Mouse (Mus musculus) heart, postnatal 36 days (tissue): ENCODE data around the gene Cpm. TPM values are rescaled to one million over a fixed set of nuclear protein-coding genes. Genes with fewer than 3 reads are reported as not detected.

Source experiments
- DNase-seq, 2 experiments: peaks; one replicate each; pipeline ENCODE4 v3.0.0; 2021 to 2022
- intact Hi-C: fragments of 180-260 bp; cut with DNase I; formaldehyde crosslinking; loops from one replicate; pipeline ENCODE4 v1.15.1; 2025
- total RNA-seq, 2 experiments: library from RNA; stranded (reverse); gene quantifications; 2 replicates each; pipeline ENCODE4 v1.2.3; 2021

Cpm gene
- total RNA-seq, 2 experiments from 2014 or later = 3.7 to 3.9 TPM

DNA sequence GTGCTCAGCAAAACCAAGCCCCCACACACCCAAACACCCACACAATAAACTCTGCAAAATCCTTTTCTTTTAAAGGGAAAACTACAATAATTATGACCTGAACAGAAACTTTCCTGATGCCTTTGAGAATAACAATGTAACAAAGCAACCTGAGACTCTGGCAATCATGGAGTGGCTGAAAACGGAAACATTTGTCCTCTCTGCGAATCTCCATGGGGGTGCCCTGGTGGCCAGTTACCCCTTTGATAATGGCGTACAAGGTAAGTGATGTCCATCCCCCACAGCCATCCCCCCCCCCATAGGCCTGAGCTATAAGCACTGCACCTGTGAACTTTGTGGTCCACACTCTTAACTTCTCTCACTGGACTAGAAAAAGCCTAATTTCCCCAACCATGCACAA lies 40.8 kb downstream of the Cpm start:
- DNase-seq = no peak
- intact Hi-C loops = no loop called here

DNA sequence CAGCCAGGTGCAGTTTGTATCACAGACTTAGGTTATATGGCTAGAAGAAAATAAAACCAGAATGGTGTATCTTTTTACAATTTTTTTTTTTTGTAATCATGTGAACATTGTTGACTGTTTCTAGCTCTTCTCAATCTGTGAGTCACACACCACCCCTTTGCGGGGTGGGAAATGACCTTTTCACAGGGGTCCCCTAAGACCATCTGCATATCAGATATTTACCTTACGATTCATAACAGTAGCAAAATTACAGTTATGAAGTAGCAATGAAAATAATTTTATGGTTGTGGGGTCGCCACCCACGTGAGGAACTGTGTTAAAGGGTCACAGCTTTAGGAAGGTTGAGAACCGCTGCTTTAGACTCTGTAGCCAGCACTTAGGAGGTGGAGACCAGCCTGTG lies 41.5 kb downstream of the Cpm start:
- intact Hi-C loops = no loop called here
- DNase-seq = no peak

DNA sequence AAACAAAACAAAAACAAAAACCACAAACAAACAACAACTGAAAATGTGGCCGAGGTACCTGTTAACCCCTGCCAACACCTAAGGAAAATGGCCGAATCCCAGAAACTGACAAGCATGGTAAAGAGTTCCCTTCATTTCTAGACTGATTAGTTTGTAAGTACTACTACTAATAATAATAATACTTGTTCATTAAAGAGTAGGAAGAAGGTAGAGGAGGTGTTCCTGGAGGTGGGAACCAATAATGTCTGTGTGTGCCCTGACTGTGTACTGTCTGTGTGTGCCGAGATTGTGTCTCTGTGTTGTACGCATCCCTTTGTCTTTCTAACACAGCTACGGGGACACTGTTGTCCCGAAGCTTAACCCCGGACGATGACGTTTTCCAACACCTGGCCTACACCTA lies 42.0 kb downstream of the Cpm start:
- no peak for DNase-seq
- intact Hi-C loops = no loop called here

DNA sequence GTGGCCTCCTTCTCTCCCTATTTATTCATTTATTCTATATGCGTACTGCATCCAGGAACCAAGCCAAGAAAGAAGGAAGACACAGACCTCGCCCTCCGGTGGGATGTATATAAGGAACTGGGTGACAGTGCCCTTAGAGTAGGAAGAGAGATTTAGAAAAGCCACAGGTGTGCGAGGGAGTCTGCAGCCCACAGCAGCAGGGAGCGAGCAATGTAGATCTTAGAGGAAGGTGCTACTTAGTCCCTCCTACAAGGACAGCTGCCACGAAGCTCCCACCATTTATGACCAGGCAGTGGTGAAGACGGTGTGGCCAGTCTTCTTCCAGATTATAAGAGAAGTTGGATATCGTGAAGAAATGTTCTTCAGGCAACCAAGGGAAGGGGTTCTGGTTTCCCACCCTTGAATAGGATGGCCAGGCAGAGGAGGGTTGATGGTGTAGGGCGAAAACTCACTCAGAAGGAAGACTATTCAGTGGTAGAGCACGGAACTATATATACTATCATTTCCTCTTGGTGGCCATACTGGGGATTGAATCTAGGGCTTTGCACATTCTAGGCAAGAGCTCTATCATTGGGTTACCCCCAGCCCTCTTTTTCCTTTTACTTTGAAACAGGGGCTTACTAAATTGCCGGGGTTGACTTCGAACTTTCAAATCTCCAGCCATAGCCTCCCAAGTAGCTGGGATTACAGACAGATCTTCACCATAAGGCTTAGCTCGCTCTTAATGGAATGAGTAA lies 42.8 kb downstream of the Cpm start:
- intact Hi-C loops = no loop called here
- no peak for DNase-seq

DNA sequence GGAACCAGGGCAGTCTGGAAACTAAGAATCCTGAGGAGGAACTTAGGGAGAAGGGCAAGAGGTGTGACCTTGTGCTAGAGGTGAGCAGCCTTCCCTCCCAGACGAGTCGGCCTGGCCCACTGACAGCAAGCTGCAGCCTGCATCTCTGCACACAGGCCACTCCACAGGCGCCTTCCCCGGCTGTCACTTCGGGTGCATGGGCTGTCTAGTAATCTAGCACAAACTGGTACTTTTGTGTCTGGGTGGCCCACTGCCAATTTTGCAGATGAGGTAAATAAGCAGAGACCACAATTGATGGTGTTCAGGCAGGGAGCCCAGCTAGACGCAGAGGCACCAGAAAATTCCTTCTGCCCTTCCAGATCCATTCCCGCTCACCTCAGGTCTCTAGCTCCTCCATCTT lies 43.4 kb downstream of the Cpm start:
- no peak for DNase-seq
- intact Hi-C loops = no loop called here

DNA sequence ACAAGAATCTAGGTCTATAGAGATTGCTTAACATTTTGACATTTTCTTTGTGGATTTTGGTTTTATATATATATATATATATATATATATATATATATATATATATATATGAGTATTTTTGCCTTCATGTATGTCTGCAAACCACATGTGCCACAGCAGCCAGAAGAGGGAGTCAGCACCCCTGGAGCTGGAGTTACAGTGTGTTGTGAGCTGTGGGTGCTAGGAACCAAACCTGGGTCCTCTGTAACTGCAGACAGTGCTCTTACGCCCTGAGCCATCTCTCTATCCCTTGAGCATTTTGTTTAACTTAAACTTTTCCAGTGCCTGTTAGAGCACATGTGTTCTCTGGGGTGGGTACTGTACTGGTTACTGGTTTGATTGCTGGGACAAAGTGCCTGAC lies 44.6 kb downstream of the Cpm start:
- intact Hi-C loops = no loop called here
- DNase-seq = no peak

DNA sequence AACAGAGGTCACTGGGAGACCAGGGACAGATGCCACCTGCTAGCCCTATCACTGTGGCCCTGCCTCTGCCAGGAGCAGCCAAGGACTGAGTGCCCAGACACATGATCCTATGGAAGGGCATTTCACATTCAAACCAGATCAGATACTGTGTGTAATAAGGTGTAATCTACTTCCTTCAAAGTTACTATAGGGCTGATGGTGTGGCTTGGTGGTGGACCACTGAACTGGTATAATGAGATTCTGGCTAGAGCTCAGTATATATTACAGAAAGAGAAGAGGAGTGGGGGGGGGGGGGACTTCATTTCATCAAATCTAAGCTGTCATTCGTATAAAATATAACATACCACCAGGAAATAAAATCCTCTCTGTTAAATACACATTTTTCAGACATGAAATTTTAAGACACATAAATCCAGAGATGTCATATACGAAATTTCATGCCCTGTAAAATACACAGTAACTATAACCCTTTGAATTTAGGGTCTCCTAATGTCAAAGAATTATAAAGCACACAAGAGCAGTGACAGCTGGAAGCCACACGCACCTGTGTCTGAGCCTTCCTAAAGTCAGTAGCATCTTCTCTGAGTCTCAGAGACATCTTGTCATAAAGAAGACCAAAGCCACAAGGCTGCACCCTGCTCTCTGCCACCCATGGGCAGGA lies 45.2 kb downstream of the Cpm start:
- intact Hi-C loops = loop anchor here (5.0 kb wide), 2 partner anchors 47 to 312 kb away; partner anchors contain the start of gene Cpm
- DNase-seq = no peak

DNA sequence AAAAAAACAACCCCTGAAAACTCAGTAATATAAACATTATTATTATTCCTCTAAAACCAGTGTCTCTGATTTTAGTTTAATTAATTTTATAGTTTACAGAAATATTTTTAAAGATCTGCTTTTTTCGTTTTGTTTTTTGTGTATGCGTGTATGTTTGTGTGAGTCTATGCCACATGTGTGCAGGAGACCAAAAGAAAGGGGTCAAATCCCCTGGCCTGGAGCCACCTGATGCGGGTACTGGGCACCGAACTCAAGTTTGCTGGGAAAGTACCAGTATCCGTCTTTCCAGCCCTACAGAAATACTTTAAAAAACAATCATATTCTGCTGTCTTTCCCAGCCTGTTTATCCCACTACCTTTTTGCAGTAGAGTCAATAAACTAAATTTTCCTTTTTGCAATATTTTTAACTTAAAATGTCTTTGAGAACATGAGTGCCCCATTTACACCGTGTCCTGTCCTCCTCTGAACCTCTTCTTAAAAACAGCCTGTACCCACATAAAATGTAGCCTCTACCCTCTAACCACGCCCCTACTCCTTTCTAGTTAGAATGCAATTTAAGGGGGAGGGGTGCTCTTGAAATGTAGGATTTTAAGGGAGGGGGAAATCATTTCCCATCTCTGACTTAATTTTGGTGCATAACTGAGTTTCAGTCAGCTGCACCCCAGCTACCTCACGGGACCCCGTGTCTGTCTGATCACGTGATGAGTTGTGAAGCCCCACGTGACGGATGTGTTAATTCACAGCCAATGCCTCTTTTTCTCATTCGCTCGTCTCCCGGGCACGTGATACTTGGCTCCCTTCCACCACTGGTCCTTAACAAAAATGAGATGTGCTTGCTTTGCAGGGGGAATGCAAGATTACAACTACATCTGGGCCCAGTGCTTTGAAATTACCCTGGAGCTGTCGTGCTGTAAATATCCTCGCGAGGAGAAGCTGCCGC lies 46.1 kb downstream of the Cpm start:
- DNase-seq = peak; percentile 42 to 45
- intact Hi-C loops = loop anchor here (5.0 kb wide), 2 partner anchors 48 to 313 kb away; partner anchors contain the start of gene Cpm

DNA sequence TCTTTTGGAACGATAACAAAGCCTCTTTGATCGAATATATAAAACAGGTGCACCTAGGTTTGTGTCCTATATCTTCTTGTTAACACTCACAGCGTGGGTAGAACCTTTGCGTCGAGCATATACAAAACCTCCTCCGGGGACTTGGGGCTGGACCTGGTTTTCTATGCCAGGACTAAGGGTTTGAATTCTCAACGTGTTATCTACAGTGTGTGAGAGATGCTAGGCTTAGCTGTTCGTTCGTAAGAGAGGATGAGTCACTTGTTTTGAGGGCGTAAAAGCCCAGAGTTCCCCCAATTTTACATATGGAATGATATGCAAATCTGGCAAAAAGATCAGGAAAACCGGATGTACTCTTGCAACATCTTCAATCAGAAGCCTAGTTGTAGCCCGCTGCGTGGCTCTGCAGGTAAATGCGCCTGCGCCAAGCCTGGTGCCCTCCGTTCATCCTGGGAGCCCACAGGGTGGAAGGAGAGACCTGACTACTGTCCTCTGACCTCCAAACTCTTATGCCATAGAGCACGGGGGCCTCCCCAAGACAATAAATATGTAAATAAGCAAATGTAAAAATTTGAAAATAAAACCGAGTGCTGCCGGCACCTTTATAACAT lies 46.8 kb downstream of the Cpm start:
- intact Hi-C loops = loop anchor here (5.0 kb wide), 2 partner anchors 49 to 314 kb away; partner anchors contain the start of gene Cpm
- DNase-seq = peak in 1 of 2 experiments; percentile 11

DNA sequence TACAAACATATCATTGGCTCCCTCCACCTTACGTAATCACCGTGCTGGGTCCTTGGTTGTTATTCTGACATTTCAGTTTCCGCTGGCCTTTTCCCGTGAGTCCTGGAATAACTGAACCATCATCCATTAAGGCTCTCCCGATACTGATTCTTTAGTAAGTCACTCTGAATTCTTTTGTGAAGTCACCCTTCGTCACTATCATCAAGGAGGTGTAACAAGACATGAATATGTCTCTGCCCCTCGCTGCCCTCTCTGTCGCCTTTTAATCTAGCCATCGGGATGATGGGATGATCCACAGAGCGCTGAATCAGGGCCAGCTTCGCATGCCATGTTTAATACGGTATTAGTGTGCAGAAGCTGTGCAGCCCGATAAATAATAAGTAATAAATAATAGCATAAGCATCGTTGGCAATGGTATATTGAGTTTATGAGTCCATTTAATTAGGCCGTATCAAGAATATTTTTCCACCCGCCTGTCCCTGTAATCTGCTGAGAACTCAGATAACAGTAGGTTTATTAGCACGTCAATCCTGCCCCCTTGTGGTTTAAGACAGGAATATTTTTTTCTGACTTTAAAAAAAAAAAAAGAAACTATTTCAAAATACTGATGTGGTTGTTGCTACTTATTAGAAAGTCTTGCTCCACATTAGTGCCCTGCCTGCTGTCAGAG lies 47.5 kb downstream of the Cpm start:
- DNase-seq = peak; percentile 19 to 35
- intact Hi-C loops = loop anchor here (1.0 to 5.0 kb wide), 4 partner anchors 49 to 314 kb away; partner anchors contain the start of gene Cpm

DNA sequence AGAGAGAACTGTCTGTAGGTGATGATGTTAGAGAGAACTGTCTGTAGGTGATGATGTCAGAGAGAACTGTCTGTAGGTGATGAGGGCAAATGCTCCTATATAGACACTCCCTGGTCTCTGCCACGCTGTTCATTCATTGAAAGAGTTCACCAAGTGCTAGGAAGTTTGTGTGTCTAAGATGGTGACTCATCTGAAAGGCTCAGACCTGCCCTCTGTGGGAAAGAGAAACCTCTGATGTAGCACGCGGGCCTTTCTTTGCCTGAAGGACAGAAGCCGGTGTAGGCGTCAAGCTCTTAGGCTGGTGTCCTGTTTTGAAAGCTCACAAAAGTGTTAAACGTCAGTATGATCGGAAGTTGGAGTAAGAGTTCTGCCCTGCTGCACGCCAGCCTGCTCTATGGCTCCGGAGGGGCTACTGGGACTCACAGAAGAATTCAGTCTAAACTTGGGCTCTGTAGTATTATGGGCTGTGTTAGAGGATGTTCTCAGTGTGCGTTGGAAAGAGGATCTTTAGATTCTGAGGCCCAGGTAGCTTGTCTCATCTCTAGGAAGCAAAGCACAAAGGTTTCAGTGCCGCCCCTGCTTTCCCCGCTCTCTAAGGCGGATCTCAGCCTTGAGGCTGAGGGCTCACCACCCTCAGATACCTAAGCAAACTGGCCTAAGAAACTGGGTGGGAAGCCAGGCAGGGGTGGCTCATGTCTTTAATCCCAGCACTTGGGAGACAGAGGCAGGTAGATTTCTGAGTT lies 48.4 kb downstream of the Cpm start:
- intact Hi-C loops = loop anchor here (1.0 to 5.0 kb wide), 4 partner anchors 50 to 315 kb away; partner anchors contain the start of gene Cpm
- DNase-seq = no peak

DNA sequence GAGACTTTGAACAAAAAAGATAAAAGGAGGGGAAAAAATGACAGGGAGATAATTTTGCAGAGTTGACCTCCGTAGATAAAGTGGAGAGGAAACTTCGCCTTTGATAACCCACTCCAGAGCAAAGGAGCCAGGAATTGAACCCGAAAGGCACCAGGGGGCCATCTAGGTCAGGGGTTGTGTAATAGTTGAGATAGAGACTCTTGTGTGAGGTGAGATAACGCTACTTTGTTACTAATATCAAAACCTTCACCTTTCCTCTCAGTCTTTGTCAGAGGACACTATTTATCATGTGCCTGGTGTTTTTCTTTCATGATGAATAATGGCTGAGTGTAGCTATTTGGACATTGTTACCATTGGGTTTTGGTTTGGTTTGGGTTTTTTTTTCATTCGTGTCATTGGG lies 49.1 kb downstream of the Cpm start:
- intact Hi-C loops = loop anchor here (5.0 kb wide), 2 partner anchors 51 to 316 kb away; partner anchors contain the start of gene Cpm
- DNase-seq = no peak

DNA sequence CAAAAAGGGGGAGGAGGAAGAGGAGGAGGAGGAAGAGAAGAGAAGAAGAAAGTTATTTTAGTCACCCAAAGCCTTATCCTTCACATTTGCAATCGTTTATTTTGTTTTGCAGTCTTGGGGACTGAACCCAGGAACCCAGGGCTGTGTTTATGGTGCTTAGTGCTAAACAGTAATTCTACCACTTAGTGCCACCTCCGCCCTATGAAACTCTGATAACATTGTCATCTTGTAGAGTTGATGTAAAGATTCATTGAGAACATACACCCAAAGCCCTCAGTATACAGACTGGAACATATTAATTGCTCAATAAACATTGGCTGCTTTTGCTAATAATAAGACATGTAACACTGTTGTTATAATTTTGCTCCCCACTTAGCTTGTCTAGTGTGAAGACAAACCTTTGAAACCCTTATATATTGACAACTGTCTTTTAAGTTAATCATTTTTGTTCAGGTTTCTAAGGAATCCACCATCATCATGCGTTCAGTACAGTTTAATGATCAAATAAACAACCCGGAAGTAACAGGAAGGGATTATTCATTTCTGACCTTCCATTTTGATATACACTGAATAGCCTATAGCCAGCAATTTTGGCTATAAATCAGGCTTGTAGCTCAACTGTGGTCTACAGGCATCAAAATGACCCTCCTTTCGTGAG lies 49.9 kb downstream of the Cpm start:
- DNase-seq = no peak
- intact Hi-C loops = loop anchor here (5.0 kb wide), 2 partner anchors 52 to 317 kb away; partner anchors contain the start of gene Cpm

DNA sequence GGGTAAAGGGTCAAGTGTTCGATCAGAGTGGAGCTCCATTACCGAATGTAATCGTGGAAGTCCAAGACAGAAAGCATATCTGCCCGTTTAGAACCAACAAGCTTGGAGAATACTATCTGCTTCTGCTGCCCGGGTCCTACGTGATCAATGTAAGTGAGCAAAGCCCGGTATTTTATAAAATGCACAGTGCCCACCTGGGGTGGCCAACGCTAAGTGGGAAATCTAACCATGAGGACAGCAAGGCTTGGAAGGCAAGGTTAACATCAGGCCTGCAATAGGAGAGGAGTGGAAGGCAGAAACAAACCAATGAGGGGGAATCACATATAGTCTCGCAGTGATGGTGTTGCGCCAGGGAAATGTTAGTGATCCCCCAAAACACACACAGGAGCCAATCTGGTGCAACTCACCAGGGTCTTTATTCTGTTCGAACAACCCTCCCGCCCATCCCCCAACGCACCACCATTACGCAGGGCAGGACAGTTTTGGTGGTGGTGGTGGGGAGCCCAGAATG lies 50.7 kb downstream of the Cpm start:
- intact Hi-C loops = loop anchor here (5.0 kb wide), 2 partner anchors 53 to 318 kb away; partner anchors contain the start of gene Cpm
- DNase-seq = no peak

DNA sequence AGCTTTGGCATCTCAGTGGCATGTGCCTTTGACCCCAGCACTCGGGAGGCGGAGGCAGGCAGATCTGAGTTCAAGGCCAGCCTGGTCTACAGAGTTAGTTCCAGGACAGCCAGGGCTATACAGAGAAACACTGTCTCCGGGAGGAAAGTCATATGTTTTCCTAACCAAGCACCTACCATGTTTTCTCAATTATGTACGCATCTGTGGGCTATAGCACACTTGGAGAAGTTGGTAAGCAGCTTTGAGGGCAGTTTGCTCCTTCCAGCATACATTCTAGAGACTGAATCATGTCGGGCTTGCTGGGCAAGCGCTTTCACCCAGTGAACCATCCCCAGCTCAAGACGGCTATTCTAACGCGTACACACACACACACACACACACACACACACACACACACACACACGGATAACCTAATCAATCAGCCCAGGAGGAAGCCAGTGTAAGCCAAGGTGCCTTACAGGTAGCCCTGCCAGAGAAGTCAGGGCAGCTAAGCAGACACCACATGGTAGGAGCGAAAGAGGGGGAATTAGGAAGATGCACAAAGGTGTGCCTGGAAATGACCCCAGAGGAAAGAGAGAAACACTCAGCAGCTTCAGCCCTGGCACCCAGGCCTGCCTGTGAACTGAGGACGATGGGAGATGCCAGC lies 51.7 kb downstream of the Cpm start:
- DNase-seq = no peak
- intact Hi-C loops = no loop called here

DNA sequence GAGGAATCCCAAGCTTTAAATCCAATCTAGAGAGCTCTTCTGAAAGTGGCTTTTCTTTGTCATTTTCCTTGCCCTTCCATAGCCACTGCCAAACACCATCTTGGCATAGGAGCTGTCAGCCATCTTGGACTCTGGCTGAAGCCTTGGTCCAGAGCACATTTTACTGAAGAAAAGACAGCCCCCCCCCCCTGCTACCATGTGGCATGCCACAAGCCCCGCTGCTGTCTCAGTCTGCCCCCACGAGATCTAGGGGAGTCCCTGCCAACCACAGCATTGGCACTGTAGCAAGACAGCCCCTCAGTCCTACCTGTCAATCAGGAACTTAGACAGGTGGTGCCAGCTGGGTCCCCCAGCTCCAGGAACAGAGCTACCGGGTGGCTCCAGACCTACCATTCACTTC lies 52.2 kb downstream of the Cpm start:
- no peak for DNase-seq
- intact Hi-C loops = no loop called here

DNA sequence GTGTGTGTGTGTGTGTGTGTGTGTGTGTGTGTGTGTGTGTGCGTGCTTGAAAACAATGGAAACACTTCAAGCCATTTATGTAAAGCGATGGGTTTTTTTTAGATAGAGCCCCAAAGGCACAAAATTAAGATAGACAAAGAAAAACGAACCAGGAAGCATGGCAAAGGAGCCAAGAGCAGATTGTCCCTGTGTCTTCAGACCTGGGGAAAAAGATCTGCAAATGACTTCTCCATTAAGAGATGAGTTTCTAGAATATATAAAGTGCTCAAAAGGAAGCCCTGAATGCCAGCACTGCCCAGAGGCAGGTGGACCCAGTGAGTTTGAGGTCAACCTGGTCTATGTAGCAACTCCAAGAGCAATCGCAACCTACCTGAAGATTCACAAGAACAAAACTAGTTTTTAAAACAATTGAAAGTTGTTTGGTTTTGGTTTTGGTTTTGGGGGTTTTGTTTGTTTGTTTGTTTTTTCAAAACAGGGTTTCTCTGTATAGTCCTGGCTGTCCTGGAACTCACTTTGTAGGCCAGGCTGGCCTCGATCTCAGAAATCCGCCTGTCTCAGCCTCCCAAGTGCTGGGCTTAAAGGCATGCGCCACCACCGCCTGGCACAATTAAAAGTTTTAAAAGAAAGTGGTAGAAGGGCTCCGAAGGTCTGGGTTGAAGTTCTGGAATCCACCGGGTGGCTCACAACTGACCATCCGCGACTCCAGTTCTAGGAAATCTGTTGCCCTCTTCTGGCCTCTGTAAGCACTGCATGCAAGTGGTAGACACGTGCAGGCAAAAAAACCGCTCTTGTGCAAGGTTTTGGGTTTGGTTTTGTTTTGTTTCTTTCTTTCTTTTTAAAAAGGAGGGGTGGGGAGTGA lies 52.9 kb downstream of the Cpm start:
- DNase-seq = peak in 1 of 2 experiments; percentile 40
- intact Hi-C loops = no loop called here
